Mouse (Mus musculus) heart, postnatal 0 days (tissue): ENCODE measurements around the gene Fgg.

ENCODE experiments used
- CTCF ChIP-seq: IDR thresholded peaks from 2 replicates; pipeline ENCODE4 v1.5.1; 2016; ENCODE audit warnings: antibody characterized with exemption, control low read depth, low read depth
- EP300 ChIP-seq: IDR thresholded peaks from 2 replicates; pipeline ENCODE4 v1.6.1; 2016; ENCODE audit warnings: antibody characterized with exemption, low read depth

- TF ChIP-seq CTCF (no peak), EP300 (no peak)
Observed at GRCm38 (mm10) chr3:83027546-83028251, 20.2 kb downstream of the Fgg start.
